Mouse (Mus musculus) megakaryocyte, embryonic 14.5 days (primary cell): ENCODE results near the gene Sh3bgr. TPM values are rescaled to one million over a fixed set of nuclear protein-coding genes. Genes with fewer than 3 reads are reported as not detected.

Experiments used
- H3K27me3 ChIP-seq: replicated peaks from 2 replicates; pipeline ENCODE3; 2012; ENCODE audit warnings: inconsistent platforms
- H3K36me3 ChIP-seq: replicated peaks from 2 replicates; pipeline ENCODE3; 2012; ENCODE audit warnings: low read length, inconsistent platforms, mixed read lengths
- H3K4me1 ChIP-seq: 2 replicates; pipeline ENCODE4 v1.6.1; 2012; ENCODE audit warnings: inconsistent platforms
- H3K4me3 ChIP-seq: replicated peaks from 2 replicates; pipeline ENCODE3; 2012; ENCODE audit warnings: moderate library complexity, mild to moderate bottlenecking, inconsistent platforms
- H3K9me3 ChIP-seq: 2 replicates; pipeline ENCODE4 v1.6.1; 2012; ENCODE audit warnings: inconsistent platforms
- FLI1 ChIP-seq: IDR thresholded peaks from 2 replicates; pipeline ENCODE4 v1.6.1; 2012; ENCODE audit warnings: low read length, inconsistent platforms, mixed read lengths
- GATA1 ChIP-seq: IDR thresholded peaks from 3 replicates; pipeline ENCODE4 v1.6.1; 2012; ENCODE audit warnings: mixed read lengths, low read length, inconsistent platforms, borderline replicate concordance
- polyA plus RNA-seq: library from polyadenylated mRNA; stranded (reverse); fragments of >175 nt; gene quantifications from 2 replicates; pipeline ENCODE4 v1.2.3, GENCODE M21; 2012; ENCODE audit warnings: low replicate concordance; ENCODE audit not compliant: insufficient read depth

Sh3bgr gene
- polyA plus RNA-seq, 1 experiment = 2.8 TPM

- Histone ChIP-seq H3K4me3 (no peak overlapping the region), H3K36me3 (no peaks in the 10 kb centered on the region), H3K27me3 (peaks cover 27% of the 10 kb centered on the region), H3K9me3 (no peaks in the 10 kb centered on the region), H3K4me1 (peaks cover 8% of the 10 kb centered on the region)
- TF ChIP-seq GATA1 (no peak), FLI1 (no peak)
Measured at GRCm38 (mm10) chr16:96201485-96202232, 1.4 kb downstream of the Sh3bgr start.

GRCm38 (mm10) chr16:96209789-96210188, 9.5 kb downstream of the Sh3bgr start:
- TF ChIP-seq FLI1 (no peak), GATA1 (no peak)

GRCm38 (mm10) chr16:96210856-96211255, 10.6 kb downstream of the Sh3bgr start:
- no peaks in the 10 kb centered on the region for H3K36me3 ChIP-seq
- TF ChIP-seq FLI1 (no peak), GATA1 (no peak)
- H3K4me3 ChIP-seq = no peak overlapping the region
- H3K9me3 ChIP-seq = peaks cover 12% of the 10 kb centered on the region
- peaks cover 6% of the 10 kb centered on the region for H3K27me3 ChIP-seq
- no peaks in the 10 kb centered on the region for H3K4me1 ChIP-seq

More at GRCm38 (mm10) chr16:96209789-96210188, 9.5 kb downstream of the Sh3bgr start:
- peaks cover 4% of the 10 kb centered on the region; the same call in 1 of the 2 replicates for H3K4me1 ChIP-seq
- H3K4me3 ChIP-seq = no peak overlapping the region
- H3K9me3 ChIP-seq = peaks cover 12% of the 10 kb centered on the region
- no peaks in the 10 kb centered on the region for H3K36me3 ChIP-seq
- peaks cover 10% of the 10 kb centered on the region for H3K27me3 ChIP-seq

GRCm38 (mm10) chr16:96213027-96213426, 12.8 kb downstream of the Sh3bgr start:
- no peak for TF ChIP-seq FLI1
- TF ChIP-seq GATA1 = no peak
- peaks cover 12% of the 10 kb centered on the region for H3K9me3 ChIP-seq
- peaks cover 6% of the 10 kb centered on the region for H3K27me3 ChIP-seq
- no peaks in the 10 kb centered on the region for H3K36me3 ChIP-seq
- H3K4me3 ChIP-seq = no peak overlapping the region
- no peaks in the 10 kb centered on the region for H3K4me1 ChIP-seq

- no peaks in the 10 kb centered on the region for H3K9me3 ChIP-seq
- peaks cover 5% of the 10 kb centered on the region for H3K27me3 ChIP-seq
- no peaks in the 10 kb centered on the region; the same call in 1 of the 2 replicates for H3K4me1 ChIP-seq
- no peak for TF ChIP-seq FLI1
- TF ChIP-seq GATA1 = no peak
- no peaks in the 10 kb centered on the region for H3K36me3 ChIP-seq
- no peak overlapping the region for H3K4me3 ChIP-seq
Measured at GRCm38 (mm10) chr16:96221491-96221890, 21.2 kb downstream of the Sh3bgr start.

- H3K27me3 ChIP-seq = peaks cover 6% of the 10 kb centered on the region
- no peak overlapping the region for H3K4me3 ChIP-seq
- H3K9me3 ChIP-seq = no peaks in the 10 kb centered on the region
- no peak for TF ChIP-seq GATA1
- TF ChIP-seq FLI1 = no peak
- no peaks in the 10 kb centered on the region for H3K36me3 ChIP-seq
- H3K4me1 ChIP-seq = no peaks in the 10 kb centered on the region; the same call in 1 of the 2 replicates
Measured at GRCm38 (mm10) chr16:96221959-96222358, 21.7 kb downstream of the Sh3bgr start.

- Histone ChIP-seq H3K9me3 (no peaks in the 10 kb centered on the region), H3K4me1 (no peaks in the 10 kb centered on the region; the same call in 1 of the 2 replicates), H3K27me3 (peaks cover 8% of the 10 kb centered on the region), H3K4me3 (no peak overlapping the region), H3K36me3 (no peaks in the 10 kb centered on the region)
- TF ChIP-seq GATA1 (no peak), FLI1 (no peak)
Measured at GRCm38 (mm10) chr16:96222452-96222851, 22.2 kb downstream of the Sh3bgr start.

- no peak for TF ChIP-seq FLI1
- TF ChIP-seq GATA1 = no peak
- Histone ChIP-seq H3K4me1 (no peaks in the 10 kb centered on the region; the same call in 1 of the 2 replicates), H3K36me3 (no peaks in the 10 kb centered on the region), H3K9me3 (no peaks in the 10 kb centered on the region), H3K4me3 (no peak overlapping the region), H3K27me3 (peaks cover 9% of the 10 kb centered on the region)
Measured at GRCm38 (mm10) chr16:96228438-96228837, 28.2 kb downstream of the Sh3bgr start.

- H3K36me3 ChIP-seq = no peaks in the 10 kb centered on the region
- no peak overlapping the region for H3K4me3 ChIP-seq
- H3K9me3 ChIP-seq = no peaks in the 10 kb centered on the region
- peaks cover 11% of the 10 kb centered on the region for H3K27me3 ChIP-seq
- no peaks in the 10 kb centered on the region; the same call in 1 of the 2 replicates for H3K4me1 ChIP-seq
- TF ChIP-seq FLI1 = no peak
- TF ChIP-seq GATA1 = no peak
Measured at GRCm38 (mm10) chr16:96229044-96229555, 28.9 kb downstream of the Sh3bgr start.

GRCm38 (mm10) chr16:96230411-96230810, 30.2 kb downstream of the Sh3bgr start:
- no peaks in the 10 kb centered on the region for H3K36me3 ChIP-seq
- H3K4me1 ChIP-seq = no peaks in the 10 kb centered on the region
- H3K9me3 ChIP-seq = no peaks in the 10 kb centered on the region
- H3K4me3 ChIP-seq = no peak overlapping the region
- H3K27me3 ChIP-seq = peaks cover 11% of the 10 kb centered on the region
- TF ChIP-seq GATA1 = no peak
- no peak for TF ChIP-seq FLI1
